Mouse (Mus musculus) urinary bladder, postnatal 10 days (tissue): Measurements from ENCODE around the gene Lpp.

Experiments used
- DNase-seq: peaks from one replicate; pipeline ENCODE4 v3.0.0; 2022; ENCODE audit warnings: low spot score

Gene Lpp

GRCm38 (mm10) chr16:24471029-24471428, 77.7 kb downstream of the Lpp start:
- no peak for DNase-seq

- DNase-seq, result no peak
Observed at GRCm38 (mm10) chr16:24471801-24472200, 78.5 kb downstream of the Lpp start.

GRCm38 (mm10) chr16:24473966-24474365, 80.7 kb downstream of the Lpp start:
- DNase-seq, result no peak

- no peak for DNase-seq
Observed at GRCm38 (mm10) chr16:24474781-24475180, 81.5 kb downstream of the Lpp start.

GRCm38 (mm10) chr16:24475305-24475947, 82.1 kb downstream of the Lpp start:
- no peak for DNase-seq

- no peak for DNase-seq
Observed at GRCm38 (mm10) chr16:24476911-24477401, 83.6 kb downstream of the Lpp start.

- no peak for DNase-seq
Observed at GRCm38 (mm10) chr16:24478006-24478405, 84.7 kb downstream of the Lpp start.

- DNase-seq, result no peak
Observed at GRCm38 (mm10) chr16:24478851-24479250, 85.5 kb downstream of the Lpp start.

GRCm38 (mm10) chr16:24482648-24483047, 89.3 kb downstream of the Lpp start:
- DNase-seq, result no peak

GRCm38 (mm10) chr16:24483527-24484101, 90.3 kb downstream of the Lpp start:
- DNase-seq, result no peak

- DNase-seq, result no peak
Observed at GRCm38 (mm10) chr16:24487782-24488241, 94.5 kb downstream of the Lpp start.

GRCm38 (mm10) chr16:24489516-24490285, 96.4 kb downstream of the Lpp start:
- DNase-seq, result no peak

GRCm38 (mm10) chr16:24490751-24491485, 97.6 kb downstream of the Lpp start:
- DNase-seq, result no peak

- no peak for DNase-seq
Observed at GRCm38 (mm10) chr16:24491486-24491758, 98.1 kb downstream of the Lpp start.

GRCm38 (mm10) chr16:24492194-24492940, 99.1 kb downstream of the Lpp start:
- no peak for DNase-seq

- DNase-seq, result no peak
Observed at GRCm38 (mm10) chr16:24494531-24494930, 101.2 kb downstream of the Lpp start.

GRCm38 (mm10) chr16:24495461-24495860, 102.2 kb downstream of the Lpp start:
- no peak for DNase-seq

GRCm38 (mm10) chr16:24496635-24497034, 103.3 kb downstream of the Lpp start:
- DNase-seq, result no peak

- DNase-seq, result no peak
Observed at GRCm38 (mm10) chr16:24497413-24497812, 104.1 kb downstream of the Lpp start.

GRCm38 (mm10) chr16:24498103-24498659, 104.9 kb downstream of the Lpp start:
- DNase-seq, result no peak

- DNase-seq, result no peak
Observed at GRCm38 (mm10) chr16:24501197-24501596, 107.9 kb downstream of the Lpp start.
